ENCODE assay signal across 8 mouse cellular contexts in the genomic region with DNA sequence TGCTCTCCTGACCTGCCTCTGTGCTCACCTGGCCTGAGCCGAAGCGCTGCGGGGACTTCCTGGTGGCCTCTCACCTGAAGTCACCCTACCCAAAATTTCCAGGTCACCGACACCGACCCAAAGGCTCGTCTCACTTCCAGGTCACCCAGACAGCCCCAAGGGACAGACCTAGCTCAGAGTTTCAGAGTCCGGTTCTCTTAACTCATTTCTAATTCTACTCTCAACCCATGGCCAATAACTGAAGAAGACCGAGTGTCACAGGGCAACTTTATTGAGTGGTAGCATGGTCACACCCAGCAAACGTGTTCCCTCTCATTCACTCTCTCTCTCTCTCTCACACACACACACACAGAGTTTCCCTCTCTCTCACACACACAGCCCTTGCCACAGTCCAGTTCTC. TPM values are rescaled to one million over a fixed set of nuclear protein-coding genes. Genes with fewer than 3 reads are reported as not detected.
DNase-seq lines count a peak whose midpoint lies in the region; ATAC-seq and TF ChIP-seq lines count a peak whose summit lies in the region.

No protein-coding gene starts in this region.

- 0 out of 2 replicates have a peak overlapping the region, but pooled peaks have one; percentile 56 for H3K27ac ChIP-seq in heart, embryonic 10.5 days
- H3K27ac ChIP-seq in forebrain, embryonic 12.5 days: no peak overlapping the region
- no peak overlapping the region for H3K27ac ChIP-seq in liver, embryonic 13.5 days

- peak overlapping the region; percentile 83 for H3K4me2 ChIP-seq in forebrain, embryonic 12.5 days
- peak overlapping the region; percentile 88 for H3K4me2 ChIP-seq in liver, embryonic 13.5 days

- peaks cover 58% of the 10 kb centered on the region for H3K27me3 ChIP-seq in heart, embryonic 10.5 days (ENCODE audit: insufficient read depth, poor library complexity, severe bottlenecking)
- no peaks in the 10 kb centered on the region for H3K27me3 ChIP-seq in C2C12 (ENCODE audit: control insufficient read depth, insufficient read depth, insufficient read length)
- peaks cover 66% of the 10 kb centered on the region for H3K27me3 ChIP-seq in forebrain, embryonic 12.5 days
- peaks cover 55% of the 10 kb centered on the region for H3K27me3 ChIP-seq in liver, embryonic 13.5 days

- no peaks in the 10 kb centered on the region for H3K9me3 ChIP-seq in heart, embryonic 10.5 days
- H3K9me3 ChIP-seq in forebrain, embryonic 12.5 days: no peaks in the 10 kb centered on the region
- H3K9me3 ChIP-seq in liver, embryonic 13.5 days (replicated peaks): no peaks in the 10 kb centered on the region

- H3K79me2 ChIP-seq in C2C12 (ENCODE audit: control insufficient read depth, insufficient read depth): no peaks in the 10 kb centered on the region

- intact Hi-C loops in heart, postnatal 36 days (cut with DNase I): no loop called here

- peaks cover 11% of the 10 kb centered on the region for H3K36me3 ChIP-seq in heart, embryonic 10.5 days
- no peaks in the 10 kb centered on the region for H3K36me3 ChIP-seq in C2C12 (ENCODE audit: control insufficient read depth, insufficient read depth)
- peaks cover 3% of the 10 kb centered on the region; the same call in 1 of the 2 replicates for H3K36me3 ChIP-seq in forebrain, embryonic 12.5 days (replicated peaks)
- 0 out of 2 replicates have a peak, but pooled peaks cover 2% of the 10 kb centered on the region for H3K36me3 ChIP-seq in liver, embryonic 13.5 days

- TF ChIP-seq CTCF in C2C12 (IDR thresholded peaks at IDR 0.05; ENCODE audit: control insufficient read depth, insufficient read depth, insufficient read length): no peak

- H3K9ac ChIP-seq in forebrain, embryonic 12.5 days: peak overlapping the region; percentile 50; the same call in 1 of the 2 replicates
- peak overlapping the region; percentile 63 for H3K9ac ChIP-seq in liver, embryonic 13.5 days

- H3K79me3 ChIP-seq in C2C12 (ENCODE audit: low read depth): no peaks in the 10 kb centered on the region

- H3K4me1 ChIP-seq in heart, embryonic 10.5 days: peaks cover 20% of the 10 kb centered on the region
- H3K4me1 ChIP-seq in forebrain, embryonic 12.5 days: peaks cover 17% of the 10 kb centered on the region
- peaks cover 38% of the 10 kb centered on the region for H3K4me1 ChIP-seq in liver, embryonic 13.5 days (replicated peaks)

- peak overlapping the region; percentile 70 for H3K4me3 ChIP-seq in heart, embryonic 10.5 days
- H3K4me3 ChIP-seq in C2C12 (ENCODE audit: insufficient read depth, poor library complexity, severe bottlenecking): no peak overlapping the region
- peak overlapping the region; percentile 48 for H3K4me3 ChIP-seq in forebrain, embryonic 12.5 days (replicated peaks)
- H3K4me3 ChIP-seq in liver, embryonic 13.5 days (replicated peaks): peak overlapping the region; percentile 63

- ATAC-seq in forebrain, embryonic 12.5 days (ENCODE audit: low FRiP score): no peak
- no peak for ATAC-seq in liver, embryonic 13.5 days (ENCODE audit: low read depth)

- WGBS in heart, embryonic 10.5 days: 12% methylated on average over 9 of the region's 9 CpGs
- 16% methylated on average over 9 of the region's 9 CpGs for WGBS in forebrain, embryonic 12.5 days
- WGBS in liver, embryonic 13.5 days (ENCODE audit: insufficient replicate concordance): 11% methylated on average over 9 of the region's 9 CpGs

- no peak for DNase-seq in heart, embryonic 10.5 days (ENCODE audit: low spot score)
- DNase-seq in heart, postnatal 36 days: no peak
- DNase-seq in liver, embryonic 13.5 days: no peak
- DNase-seq in ovary, postnatal 36 days (ENCODE audit: low spot score): no peak
- no peak for DNase-seq in ovary, adult 18-20 months (ENCODE audit: low spot score)
- DNase-seq in kidney, postnatal 4 days: no peak

- H3ac ChIP-seq in C2C12 (ENCODE audit: control insufficient read depth, insufficient read length, low read depth): peak overlapping the region; percentile 60

TF ChIP-seq in C2C12, 6 proteins besides CTCF, POLR2A, EP300 and RAD21:
- TF ChIP-seq MAX (IDR thresholded peaks at IDR 0.05) (no peak), FOSL1 (IDR thresholded peaks at IDR 0.05; ENCODE audit: insufficient read depth, low read length, poor library complexity, severe bottlenecking) (no peak), MYOG (IDR thresholded peaks at IDR 0.05; ENCODE audit: control insufficient read depth, extremely low read depth, insufficient read length) (no peak), CEBPB (IDR thresholded peaks at IDR 0.05; ENCODE audit: low read depth) (no peak), USF1 (IDR thresholded peaks at IDR 0.05; ENCODE audit: low read depth) (no peak)

RNA-seq across cellular contexts. Expression of gene Sfn, which starts 1.7 kb away (rescaled TPM):
- polyA plus RNA-seq in heart, embryonic 10.5 days (2016; fragmentation: Nextera tagmentation; extraction: Ambion mirVana): 4.3 and 12.9 TPM in 2 replicates
- total RNA-seq in heart, postnatal 36 days (2021): 1 to 10 TPM; 1.1 to 1.5 TPM
- 0.54 TPM for polyA plus RNA-seq in C2C12 (2012; fragmentation: generic; extraction: Trizol)
- 3.9 and 6.8 TPM in 2 replicates for polyA plus RNA-seq in forebrain, embryonic 12.5 days (2016; fragmentation: Nextera tagmentation; extraction: Ambion mirVana)
- polyA plus RNA-seq in liver, embryonic 13.5 days (2015; fragmentation: Nextera tagmentation; extraction: Ambion mirVana): 0.77 and 0.92 TPM in 2 replicates

RNA-seq across cellular contexts. Expression of gene Gpn2, which starts 16.1 kb away (rescaled TPM):
- polyA plus RNA-seq in heart, embryonic 10.5 days (2016; fragmentation: Nextera tagmentation; extraction: Ambion mirVana): 18.2 and 22.1 TPM in 2 replicates
- total RNA-seq in heart, postnatal 36 days (2021): 1 to 10 TPM; 7.0 TPM
- 44.1 TPM for polyA plus RNA-seq in C2C12 (2012; fragmentation: generic; extraction: Trizol)
- 26.0 and 26.6 TPM in 2 replicates for polyA plus RNA-seq in forebrain, embryonic 12.5 days (2016; fragmentation: Nextera tagmentation; extraction: Ambion mirVana)
- polyA plus RNA-seq in liver, embryonic 13.5 days (2015; fragmentation: Nextera tagmentation; extraction: Ambion mirVana): 12.5 and 13.5 TPM in 2 replicates

RNA-seq across cellular contexts. Expression of gene Gpatch3, which starts 25.8 kb away (rescaled TPM):
- polyA plus RNA-seq in heart, embryonic 10.5 days (2016; fragmentation: Nextera tagmentation; extraction: Ambion mirVana): 7.1 and 9.6 TPM in 2 replicates
- total RNA-seq in heart, postnatal 36 days (2021): 1 to 10 TPM; 3.3 to 5.5 TPM
- polyA plus RNA-seq in C2C12 (2012; fragmentation: generic; extraction: Trizol): 6.9 TPM
- 8.7 and 9.8 TPM in 2 replicates for polyA plus RNA-seq in forebrain, embryonic 12.5 days (2016; fragmentation: Nextera tagmentation; extraction: Ambion mirVana)
- polyA plus RNA-seq in liver, embryonic 13.5 days (2015; fragmentation: Nextera tagmentation; extraction: Ambion mirVana): 4.3 and 4.6 TPM in 2 replicates

RNA-seq across cellular contexts. Expression of gene Nr0b2, which starts 47.1 kb away (rescaled TPM):
- polyA plus RNA-seq in heart, embryonic 10.5 days (2016; fragmentation: Nextera tagmentation; extraction: Ambion mirVana): 4.9 and 8.9 TPM in 2 replicates
- 10 to 100 TPM; 14.2 to 15.3 TPM for total RNA-seq in heart, postnatal 36 days (2021)
- polyA plus RNA-seq in C2C12 (2012; fragmentation: generic; extraction: Trizol): not detected
- not detected in 2 replicates for polyA plus RNA-seq in forebrain, embryonic 12.5 days (2016; fragmentation: Nextera tagmentation; extraction: Ambion mirVana)
- 0.31 and 0.51 TPM in 2 replicates for polyA plus RNA-seq in liver, embryonic 13.5 days (2015; fragmentation: Nextera tagmentation; extraction: Ambion mirVana)

RNA-seq across cellular contexts. Expression of gene Zdhhc18, which starts 49.6 kb away (rescaled TPM):
- 1.6 and 2.9 TPM in 2 replicates for polyA plus RNA-seq in heart, embryonic 10.5 days (2016; fragmentation: Nextera tagmentation; extraction: Ambion mirVana)
- total RNA-seq in heart, postnatal 36 days (2021): 10 to 100 TPM; 17.2 to 17.3 TPM
- polyA plus RNA-seq in C2C12 (2012; fragmentation: generic; extraction: Trizol): 14.3 TPM
- 2.8 and 4.6 TPM in 2 replicates for polyA plus RNA-seq in forebrain, embryonic 12.5 days (2016; fragmentation: Nextera tagmentation; extraction: Ambion mirVana)
- polyA plus RNA-seq in liver, embryonic 13.5 days (2015; fragmentation: Nextera tagmentation; extraction: Ambion mirVana): 1.0 and 1.1 TPM in 2 replicates
